Comparison of ENCODE assay signal across 8 mouse cellular contexts in the genomic region with DNA sequence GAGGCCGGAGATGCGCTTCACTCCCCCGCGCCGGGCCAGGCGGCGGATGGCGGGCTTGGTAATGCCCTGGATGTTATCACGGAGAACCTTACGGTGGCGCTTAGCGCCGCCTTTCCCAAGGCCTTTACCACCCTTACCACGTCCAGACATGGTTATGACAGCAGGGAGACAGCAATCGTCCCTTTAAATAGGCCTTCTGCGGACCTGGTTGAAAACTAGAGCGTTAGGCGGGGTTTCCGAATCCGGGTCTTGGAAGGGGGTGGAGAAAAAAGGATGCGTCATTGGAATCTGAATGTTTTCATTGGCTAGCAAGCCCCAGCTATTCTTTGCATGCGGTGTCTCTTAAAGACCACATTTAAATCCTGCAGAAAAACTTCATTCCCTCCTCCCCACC. TPM values are rescaled to one million over a fixed set of nuclear protein-coding genes. Genes with fewer than 3 reads are reported as not detected.
DNase-seq lines count a peak whose midpoint lies in the region; ATAC-seq and TF ChIP-seq lines count a peak whose summit lies in the region.

A gene (minus strand): TSS at position 155 of the 394 bp plus-strand sequence.

- H3K36me3 ChIP-seq in embryonic facial prominence, embryonic 13.5 days = no peaks in the 10 kb centered on the region
- no peaks in the 10 kb centered on the region for H3K36me3 ChIP-seq in kidney, adult 2 months (ENCODE audit: control insufficient read depth, insufficient read depth, low read length)
- no peaks in the 10 kb centered on the region for H3K36me3 ChIP-seq in limb, embryonic 12.5 days
- H3K36me3 ChIP-seq in midbrain, embryonic 15.5 days (replicated peaks) = no peaks in the 10 kb centered on the region
- H3K36me3 ChIP-seq in spleen, adult 2 months (ENCODE audit: control insufficient read depth, insufficient read depth, low read length) = no peaks in the 10 kb centered on the region

- peak within 1 kb of the TSS; percentile 48 for H3K4me3 ChIP-seq in embryonic facial prominence, embryonic 13.5 days
- peak within 1 kb of the TSS; percentile 51 for H3K4me3 ChIP-seq in kidney, adult 2 months (ENCODE audit: insufficient read depth, low read depth, low read length)
- peak within 1 kb of the TSS; percentile 47 for H3K4me3 ChIP-seq in limb, embryonic 12.5 days (replicated peaks)
- peak within 1 kb of the TSS; percentile 48 for H3K4me3 ChIP-seq in midbrain, embryonic 15.5 days
- H3K4me3 ChIP-seq in spleen, adult 2 months (ENCODE audit: extremely low read depth, insufficient read depth, insufficient read length) = peak within 1 kb of the TSS; percentile 52

- TF ChIP-seq POLR2A in kidney, adult 2 months (IDR thresholded peaks at IDR 0.05; ENCODE audit: low read depth, low read length) = peak; percentile 99
- peak; percentile 100 for TF ChIP-seq POLR2A in spleen, adult 2 months (IDR thresholded peaks at IDR 0.05; ENCODE audit: low read depth, low read length)

- H3K4me2 ChIP-seq in embryonic facial prominence, embryonic 13.5 days = peak within 1 kb of the TSS; percentile 71
- H3K4me2 ChIP-seq in limb, embryonic 12.5 days = peak within 1 kb of the TSS; percentile 71
- H3K4me2 ChIP-seq in midbrain, embryonic 15.5 days = peak within 1 kb of the TSS; percentile 69

- peak within 1 kb of the TSS; percentile 93 for H3K27ac ChIP-seq in embryonic facial prominence, embryonic 13.5 days
- H3K27ac ChIP-seq in kidney, adult 2 months (ENCODE audit: insufficient read depth, low read depth, low read length) = peak within 1 kb of the TSS; percentile 15; the same call in 1 of the 2 replicates
- H3K27ac ChIP-seq in limb, embryonic 12.5 days = peak within 1 kb of the TSS; percentile 95
- H3K27ac ChIP-seq in midbrain, embryonic 15.5 days = peak within 1 kb of the TSS; percentile 88
- peak within 1 kb of the TSS; percentile 89 for H3K27ac ChIP-seq in spleen, adult 2 months (ENCODE audit: insufficient read depth, low read length)

- H3K9me3 ChIP-seq in embryonic facial prominence, embryonic 13.5 days = no peaks in the 10 kb centered on the region
- no peaks in the 10 kb centered on the region for H3K9me3 ChIP-seq in limb, embryonic 12.5 days
- H3K9me3 ChIP-seq in midbrain, embryonic 15.5 days = no peaks in the 10 kb centered on the region

- no peaks in the 10 kb centered on the region for H3K27me3 ChIP-seq in embryonic facial prominence, embryonic 13.5 days
- H3K27me3 ChIP-seq in kidney, adult 2 months (replicated peaks; ENCODE audit: control insufficient read depth, insufficient read depth, low read length) = no peaks in the 10 kb centered on the region
- no peaks in the 10 kb centered on the region for H3K27me3 ChIP-seq in limb, embryonic 12.5 days
- no peaks in the 10 kb centered on the region for H3K27me3 ChIP-seq in midbrain, embryonic 15.5 days (replicated peaks)
- no peaks in the 10 kb centered on the region for H3K27me3 ChIP-seq in spleen, adult 2 months (ENCODE audit: control insufficient read depth, insufficient read depth, low read length)

- H3K9ac ChIP-seq in embryonic facial prominence, embryonic 13.5 days = peak within 1 kb of the TSS; percentile 71
- peak within 1 kb of the TSS; percentile 70 for H3K9ac ChIP-seq in limb, embryonic 12.5 days (replicated peaks)
- H3K9ac ChIP-seq in midbrain, embryonic 15.5 days = peak within 1 kb of the TSS; percentile 50

- peak; percentile 93 for ATAC-seq in embryonic facial prominence, embryonic 13.5 days (ENCODE audit: insufficient number of reproducible peaks, insufficient read depth, low FRiP score, low TSS enrichment, low read depth)
- ATAC-seq in limb, embryonic 12.5 days (ENCODE audit: insufficient number of reproducible peaks, insufficient read depth, low FRiP score, low TSS enrichment, low read depth) = peak; percentile 96
- peak; percentile 98 for ATAC-seq in midbrain, embryonic 15.5 days (replicated peaks)

- TF ChIP-seq CTCF in kidney, adult 2 months (conservative IDR thresholded peaks at IDR 0.05; ENCODE audit: insufficient read depth, insufficient read length, low read depth, low read length) = 0 out of 2 replicates have a peak, but pooled peaks have one; percentile 19
- no peak for TF ChIP-seq CTCF in spleen, adult 2 months (IDR thresholded peaks at IDR 0.05; ENCODE audit: extremely low read depth, insufficient read depth, insufficient read length, insufficient replicate concordance)

- H3K4me1 ChIP-seq in embryonic facial prominence, embryonic 13.5 days = peaks cover 7% of the 10 kb centered on the region; the same call in 1 of the 2 replicates
- H3K4me1 ChIP-seq in kidney, adult 2 months (ENCODE audit: control insufficient read depth, insufficient read depth, low read length) = peaks cover 9% of the 10 kb centered on the region; the same call in 1 of the 2 replicates
- H3K4me1 ChIP-seq in limb, embryonic 12.5 days (replicated peaks) = peaks cover 19% of the 10 kb centered on the region
- peaks cover 14% of the 10 kb centered on the region for H3K4me1 ChIP-seq in midbrain, embryonic 15.5 days
- H3K4me1 ChIP-seq in spleen, adult 2 months (ENCODE audit: control insufficient read depth, insufficient read depth, insufficient read length) = peaks cover 4% of the 10 kb centered on the region

- peak; percentile 96 for DNase-seq in 3134 (ENCODE audit: extremely low read depth, insufficient read length, low spot score)
- peak; percentile 96 to 98 for DNase-seq in adrenal gland, postnatal 36 days
- DNase-seq in heart, adult 18-20 months = peak; percentile 99 to 100
- DNase-seq in kidney, adult 2 months = peak; percentile 99
- peak; percentile 97 to 99 for DNase-seq in spleen, adult 2 months (ENCODE audit: low read depth in 1 of 2, low spot score in 2 of 2)

- WGBS in embryonic facial prominence, embryonic 13.5 days = under 1% methylated on average over 22 of the region's 22 CpGs
- WGBS in kidney, adult 2 months = under 1% methylated on average over 22 of the region's 22 CpGs
- WGBS in limb, embryonic 12.5 days = 0% methylated on average over 22 of the region's 22 CpGs
- WGBS in midbrain, embryonic 15.5 days = under 1% methylated on average over 21 of the region's 22 CpGs
- WGBS in spleen, adult 2 months = under 1% methylated on average over 20 of the region's 22 CpGs

RNA-seq across cellular contexts. Expression of the gene that starts here (rescaled TPM):
- total RNA-seq in adrenal gland, postnatal 36 days (2021) = 100 to 1,000 TPM; 101 to 109 TPM
- polyA plus RNA-seq in embryonic facial prominence, embryonic 13.5 days (2015; fragmentation: Nextera tagmentation; extraction: Ambion mirVana) = 6.3 and 9.0 TPM in 2 replicates
- 10 to 100 TPM; 42.5 to 46.8 TPM for total RNA-seq in heart, adult 18-20 months (2021)
- 9.4 and 10.3 TPM in 2 replicates for polyA plus RNA-seq in kidney, adult 2 months (2012; rRNA removed)
- polyA plus RNA-seq in limb, embryonic 12.5 days (2016; fragmentation: Nextera tagmentation; extraction: Ambion mirVana) = 13.4 and 18.4 TPM in 2 replicates
- 1.8 and 3.0 TPM in 2 replicates for polyA plus RNA-seq in midbrain, embryonic 15.5 days (2015; fragmentation: Nextera tagmentation; extraction: Ambion mirVana)
- polyA plus RNA-seq in spleen, adult 2 months (2012; rRNA removed) = 20.0 and 33.6 TPM in 2 replicates

Comparison
In these comparisons a context has a peak if more than half of its experiments do, and no peak if none do; other contexts are left out.
1. Peak in every context shown above with its lines: DNase-seq, ATAC-seq, H3K4me3 ChIP-seq and H3K27ac ChIP-seq.
2. H3K27ac ChIP-seq: peak in every context shown above with its lines; median percentile 95 in limb, embryonic 12.5 days; 93 in embryonic facial prominence, embryonic 13.5 days; 89 in spleen, adult 2 months; 88 in midbrain, embryonic 15.5 days; 15 in kidney, adult 2 months.